Mouse (Mus musculus): ENCODE measurements around the gene Tbc1d2.
"Not testable (repeated sequence)": the region's sequence is repeated elsewhere in the genome, so short reads cannot be mapped to it uniquely, and the experiment has no call there.

Tbc1d2 gene

DNA sequence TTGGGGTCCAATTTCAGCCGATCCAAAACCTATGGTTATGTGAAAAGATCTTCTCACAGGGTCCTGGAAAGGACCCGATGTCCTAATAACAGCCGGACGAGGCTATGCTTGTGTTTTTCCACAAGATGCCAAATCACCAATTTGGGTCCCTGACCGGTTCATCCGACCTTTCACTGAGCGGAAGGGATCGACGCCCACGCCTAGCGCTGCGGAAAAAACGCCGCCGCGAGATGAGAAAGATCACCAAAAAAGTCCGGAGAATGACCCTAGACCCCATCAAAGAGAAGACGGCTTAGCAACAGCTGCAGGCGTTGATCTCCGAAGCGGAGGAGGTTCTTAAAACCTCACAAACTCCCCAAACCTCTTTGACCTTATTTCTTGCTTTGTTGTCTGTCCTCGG is 68.4 kb downstream of the Tbc1d2 start:
- not testable (repeated sequence) for DNase-seq (ENCODE audit: low read depth, low spot score)

- DNase-seq (ENCODE audit: low read depth, low spot score): not testable (repeated sequence)
Measured at GRCm38 (mm10) chr4:46580799-46581243, 69.2 kb downstream of the Tbc1d2 start.

GRCm38 (mm10) chr4:46578796-46579346 is 71.1 kb downstream of the Tbc1d2 start:
- DNase-seq (ENCODE audit: low read depth, low spot score): not testable (repeated sequence)

DNA sequence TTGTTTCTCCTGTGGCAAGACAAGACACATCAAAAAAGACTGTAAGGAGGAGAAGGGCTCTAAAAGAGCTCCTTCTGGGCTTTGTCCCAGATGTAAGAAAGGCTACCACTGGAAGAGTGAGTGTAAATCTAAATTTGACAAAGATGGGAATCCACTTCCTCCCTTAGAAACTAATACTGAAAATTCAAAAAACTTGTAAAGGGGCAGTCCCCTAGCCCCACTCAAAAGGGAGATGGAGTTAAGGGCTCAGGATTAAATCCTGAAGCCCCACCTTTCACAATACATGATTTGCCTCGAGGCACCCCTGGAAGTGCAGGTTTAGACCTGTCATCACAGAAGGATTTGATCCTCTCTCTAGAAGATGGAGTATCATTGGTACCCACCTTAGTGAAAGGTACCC is 71.8 kb downstream of the Tbc1d2 start:
- no peak for DNase-seq (ENCODE audit: low read depth, low spot score)

DNA sequence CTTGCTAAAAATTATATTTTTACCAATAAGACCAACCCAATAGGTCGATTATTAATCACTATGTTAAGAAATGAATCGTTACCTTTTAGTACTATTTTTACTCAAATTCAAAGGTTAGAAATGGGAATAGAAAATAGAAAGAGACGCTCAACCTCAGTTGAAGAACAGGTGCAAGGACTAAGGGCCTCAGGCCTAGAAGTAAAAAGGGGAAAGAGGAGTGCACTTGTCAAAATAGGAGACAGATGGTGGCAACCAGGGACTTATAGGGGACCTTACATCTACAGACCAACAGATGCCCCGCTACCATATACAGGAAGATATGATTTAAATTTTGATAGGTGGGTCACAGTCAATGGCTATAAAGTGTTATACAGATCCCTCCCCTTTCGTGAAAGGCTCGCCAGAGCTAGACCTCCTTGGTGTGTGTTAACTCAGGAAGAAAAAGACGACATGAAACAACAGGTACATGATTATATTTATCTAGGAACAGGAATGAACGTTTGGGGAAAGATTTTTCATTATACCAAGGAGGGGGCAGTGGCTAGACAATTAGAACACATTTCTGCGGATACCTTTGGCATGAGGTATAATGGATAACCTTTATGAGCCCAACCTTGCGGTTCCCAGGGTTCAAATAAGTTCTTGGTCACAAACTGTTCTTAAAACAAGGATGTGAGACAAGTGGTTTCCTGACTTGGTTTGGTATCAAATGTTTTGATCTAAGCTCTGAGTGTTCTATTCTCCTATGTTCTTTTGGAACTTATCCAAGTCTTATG is 74.3 kb downstream of the Tbc1d2 start:
- not testable (repeated sequence) for DNase-seq (ENCODE audit: low read depth, low spot score)

GRCm38 (mm10) chr4:46574841-46575240 is 75.2 kb downstream of the Tbc1d2 start:
- DNase-seq (ENCODE audit: low read depth, low spot score): no peak

- no peak for DNase-seq (ENCODE audit: low read depth, low spot score)
Measured at GRCm38 (mm10) chr4:46574024-46574753, 75.8 kb downstream of the Tbc1d2 start.

DNA sequence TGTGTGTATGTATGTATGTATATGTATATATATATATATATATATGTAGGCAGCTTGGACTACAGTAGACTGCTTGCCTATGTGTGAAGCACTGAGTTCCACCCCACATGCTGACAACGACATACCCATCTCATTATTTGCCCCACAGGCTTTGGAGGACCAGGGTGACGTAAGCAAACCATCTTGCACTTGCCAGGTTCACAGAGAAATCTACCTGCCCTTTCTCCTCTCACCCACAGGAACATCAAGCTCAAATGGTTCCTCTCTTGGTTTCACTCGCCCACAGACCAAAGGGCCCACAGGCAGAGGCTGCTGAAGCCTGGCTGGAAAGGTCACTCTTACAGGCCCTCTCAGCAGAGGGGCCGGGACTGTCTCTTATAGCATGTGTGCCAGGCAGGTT is 77.4 kb downstream of the Tbc1d2 start:
- DNase-seq (ENCODE audit: low read depth, low spot score): no peak

DNA sequence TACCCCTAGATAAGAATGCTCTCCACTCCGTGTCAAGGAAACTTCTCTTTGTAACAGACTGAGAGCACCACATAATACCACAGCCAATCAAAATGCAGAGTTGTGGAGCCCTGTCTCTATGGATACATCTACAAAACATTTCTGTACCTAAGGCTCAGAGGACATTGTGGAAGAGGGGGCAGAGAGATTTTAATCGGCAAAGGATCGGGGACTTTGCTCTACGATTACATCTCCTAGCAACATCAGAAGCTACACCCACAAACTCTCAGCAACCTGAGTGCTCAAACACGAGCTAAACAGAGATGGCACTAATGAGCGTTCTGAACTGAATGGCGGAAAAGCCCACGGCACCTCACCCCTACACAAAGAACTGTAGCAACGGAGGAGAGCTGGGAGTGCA is 78.3 kb downstream of the Tbc1d2 start:
- DNase-seq (ENCODE audit: low read depth, low spot score): no peak

GRCm38 (mm10) chr4:46569671-46570070 is 80.3 kb downstream of the Tbc1d2 start:
- no peak for DNase-seq (ENCODE audit: low read depth, low spot score)

- no peak for DNase-seq (ENCODE audit: low read depth, low spot score)
Measured at GRCm38 (mm10) chr4:46568169-46568568, 81.8 kb downstream of the Tbc1d2 start.

- DNase-seq (ENCODE audit: low read depth, low spot score): no peak
Measured at GRCm38 (mm10) chr4:46566931-46567671, 82.9 kb downstream of the Tbc1d2 start.

DNA sequence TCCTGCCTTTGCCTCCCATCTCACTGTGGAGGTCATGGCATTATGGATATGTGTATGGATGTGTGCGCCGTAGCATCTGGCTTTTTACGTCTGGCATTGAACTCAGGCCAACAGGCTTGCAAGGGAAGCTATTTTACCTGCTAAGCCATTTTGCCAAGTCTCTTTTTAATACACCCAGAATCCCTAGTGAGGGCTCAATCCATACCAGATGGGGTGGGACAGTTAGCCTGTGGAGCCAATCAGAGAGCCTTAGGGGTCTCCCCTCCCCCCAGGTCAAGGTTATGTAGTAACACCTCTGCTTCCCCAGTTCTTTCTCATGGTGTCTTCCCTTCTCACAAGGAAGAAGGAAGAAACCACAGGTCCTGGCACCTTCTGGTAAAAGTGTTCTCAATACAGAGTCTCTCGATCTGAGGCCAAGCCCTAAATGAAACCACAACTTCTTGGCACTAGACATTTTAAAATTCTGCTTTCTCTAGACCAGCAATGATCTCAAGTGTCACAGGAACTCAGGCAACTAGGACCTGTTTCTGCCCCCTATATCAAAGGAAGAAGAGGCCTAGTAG is 84.5 kb downstream of the Tbc1d2 start:
- DNase-seq (ENCODE audit: low read depth, low spot score): no peak

GRCm38 (mm10) chr4:46564247-46564646 is 85.8 kb downstream of the Tbc1d2 start:
- DNase-seq (ENCODE audit: low read depth, low spot score): no peak

GRCm38 (mm10) chr4:46563847-46564246 is 86.2 kb downstream of the Tbc1d2 start:
- DNase-seq (ENCODE audit: low read depth, low spot score): no peak

- DNase-seq (ENCODE audit: low read depth, low spot score): no peak
Measured at GRCm38 (mm10) chr4:46562841-46563240, 87.2 kb downstream of the Tbc1d2 start.

DNA sequence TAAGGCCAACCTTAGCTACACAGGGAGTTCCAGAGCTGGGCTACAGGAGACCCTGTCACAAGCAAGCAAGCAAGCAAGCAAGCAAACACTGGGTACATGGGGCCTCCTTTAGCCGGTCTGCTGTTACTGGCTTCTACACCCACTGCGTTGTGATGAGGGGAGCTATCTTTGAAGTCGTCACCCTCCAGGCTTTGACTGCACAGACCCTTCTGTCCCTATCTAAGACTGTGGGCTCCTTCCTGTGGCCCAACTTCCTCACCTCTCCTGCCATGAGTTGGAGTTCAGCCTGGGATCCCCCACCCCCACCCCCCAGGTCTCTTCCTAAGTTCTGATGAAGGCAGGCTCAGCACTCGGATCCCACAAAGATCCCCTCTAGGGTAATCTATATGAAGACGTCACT is 88.0 kb downstream of the Tbc1d2 start:
- no peak for DNase-seq (ENCODE audit: low read depth, low spot score)

DNA sequence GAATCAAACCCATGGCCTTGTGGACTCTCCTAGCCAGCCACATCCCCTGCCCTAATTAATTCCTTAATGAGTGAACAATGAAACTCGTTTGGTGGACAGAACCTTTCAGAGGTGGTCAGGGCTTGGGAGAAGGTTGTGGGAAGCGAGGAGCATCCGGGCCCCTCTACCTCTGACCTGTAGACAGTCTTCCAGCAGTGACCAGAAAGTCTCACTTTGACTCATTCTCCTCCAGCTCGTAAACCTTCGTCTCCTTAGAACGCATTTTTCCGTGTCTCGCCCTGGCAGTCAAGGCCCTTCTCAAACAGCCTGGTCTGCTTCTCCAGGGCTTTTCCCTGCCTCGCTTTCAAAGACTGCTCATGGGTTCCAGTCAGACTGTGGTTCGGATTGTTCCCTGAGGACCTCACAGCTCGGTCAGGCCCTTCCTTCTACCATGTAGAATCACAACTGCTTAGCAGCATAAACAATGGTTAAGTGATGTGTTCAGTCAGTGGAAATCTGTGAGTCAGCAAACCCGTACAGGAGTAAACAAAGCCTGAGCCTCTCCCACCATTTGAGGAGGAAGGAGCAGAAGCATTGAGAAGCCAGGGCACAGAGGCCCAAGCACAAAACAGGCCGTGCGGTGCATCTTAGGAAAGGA is 89.8 kb downstream of the Tbc1d2 start:
- no peak for DNase-seq (ENCODE audit: low read depth, low spot score)

DNA sequence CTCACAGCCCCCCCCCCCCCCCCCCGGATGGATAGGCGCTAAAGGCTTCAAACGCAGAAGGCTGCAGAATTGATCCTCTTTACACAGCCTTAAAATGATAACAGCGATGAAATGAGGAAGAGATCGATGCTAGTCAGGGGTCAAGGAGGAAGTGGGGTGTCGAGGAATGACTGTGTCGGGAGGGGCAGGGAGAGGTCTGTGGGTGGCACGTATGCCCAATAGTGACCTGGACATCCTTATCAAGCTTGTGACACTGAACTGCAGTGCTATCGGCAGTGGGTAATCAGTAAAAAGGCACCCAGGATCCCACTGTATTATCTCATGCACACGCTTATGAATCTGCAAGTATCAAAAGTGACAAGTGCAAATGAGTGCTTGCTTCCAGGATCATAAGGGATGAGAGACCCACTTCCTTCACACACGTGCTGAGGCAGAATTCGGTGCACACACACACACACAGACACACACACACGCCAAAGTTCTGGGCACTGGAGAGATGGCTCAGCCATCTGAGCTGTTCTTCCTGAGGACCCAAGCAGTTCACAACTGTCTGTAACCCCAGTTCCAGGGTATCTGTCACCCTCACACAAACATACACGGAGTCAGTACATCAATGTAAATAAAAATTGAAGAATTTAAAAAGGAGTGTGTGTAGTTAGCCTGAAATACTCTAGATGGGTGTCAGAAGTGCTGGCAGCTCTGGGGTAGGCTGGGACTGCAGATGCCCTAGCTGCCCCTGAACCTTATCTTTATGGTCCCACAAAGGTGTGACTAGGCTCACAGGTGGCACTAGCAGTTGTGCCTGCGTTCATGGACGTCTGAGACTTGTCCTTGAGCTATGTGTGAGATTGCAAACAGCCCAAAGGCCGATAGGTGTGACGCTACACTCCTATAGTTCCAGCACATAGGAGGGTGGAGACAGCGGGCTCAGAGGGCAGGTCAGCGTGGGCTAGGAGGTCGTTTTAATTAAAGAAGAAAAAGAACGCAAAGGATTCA is 91.0 kb downstream of the Tbc1d2 start:
- DNase-seq (ENCODE audit: low read depth, low spot score): no peak

DNA sequence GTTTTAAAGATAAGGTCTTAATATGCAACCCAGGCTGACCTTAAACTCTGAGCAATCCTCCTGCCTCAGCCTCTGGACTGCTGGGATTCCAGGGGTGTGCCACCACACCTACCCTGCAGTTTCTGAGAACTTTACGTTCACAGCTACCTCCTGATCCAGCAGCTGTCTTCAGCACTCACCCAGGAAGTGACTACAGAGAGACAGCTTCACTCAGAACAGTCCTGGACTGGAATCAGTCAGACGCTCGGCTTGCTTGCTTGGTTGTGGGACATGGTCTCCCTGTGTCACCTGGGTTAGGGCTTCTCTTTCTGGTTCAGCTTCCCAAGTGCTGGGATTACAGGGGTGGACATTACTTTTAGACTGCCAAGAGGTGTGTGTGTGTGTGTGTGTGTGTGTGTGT is 93.1 kb downstream of the Tbc1d2 start:
- no peak for DNase-seq (ENCODE audit: low read depth, low spot score)

Data from embryo, embryonic 11.5 days (tissue).